Mouse (Mus musculus) limb, embryonic 14.5 days (tissue): ENCODE results near the gene Tdrd12. TPM values are rescaled to one million over a fixed set of nuclear protein-coding genes. Genes with fewer than 3 reads are reported as not detected.

Experiments
- ATAC-seq: fragments of 200-750 bp; cut with Nextera tagmentation; 2 replicates; pipeline ENCODE4 v1.8.0; 2017; ENCODE audit warnings: low read depth, moderate number of reproducible peaks, moderate TSS enrichment; ENCODE audit not compliant: low FRiP score
- DNase-seq: peaks from one replicate; pipeline ENCODE4 v3.0.0-alpha.2; 2015; ENCODE audit warnings: low spot score
- H3K27ac ChIP-seq: fragments of 300-500 bp; sonication (generic); replicated peaks from 2 replicates; pipeline ENCODE4 v1.5.1; 2014; ENCODE audit warnings: low read depth, mild to moderate bottlenecking, low read length, moderate library complexity, mixed read lengths
- H3K27me3 ChIP-seq: fragments of 300-500 bp; sonication (generic); 2 replicates; pipeline ENCODE4 v1.6.1; 2014; ENCODE audit warnings: low read length, mixed read lengths; ENCODE audit not compliant: control insufficient read depth, insufficient read depth
- H3K36me3 ChIP-seq: fragments of 300-500 bp; sonication (generic); 2 replicates; pipeline ENCODE4 v1.6.1; 2014; ENCODE audit warnings: mild to moderate bottlenecking, low read length, moderate library complexity, mixed read lengths; ENCODE audit not compliant: control insufficient read depth, insufficient read depth
- H3K4me1 ChIP-seq: fragments of 300-500 bp; sonication (generic); 2 replicates; pipeline ENCODE4 v1.6.1; 2014; ENCODE audit warnings: antibody characterized with exemption, low read length, mixed read lengths; ENCODE audit not compliant: control insufficient read depth, insufficient read depth
- H3K4me2 ChIP-seq: fragments of 300-500 bp; sonication (generic); replicated peaks from 2 replicates; pipeline ENCODE4 v1.6.1; 2014; ENCODE audit warnings: low read depth, mild to moderate bottlenecking, low read length, moderate library complexity; ENCODE audit not compliant: severe bottlenecking
- H3K4me3 ChIP-seq: fragments of 300-500 bp; sonication (generic); replicated peaks from 2 replicates; pipeline ENCODE4 v1.5.1; 2014; ENCODE audit warnings: low read length
- H3K9ac ChIP-seq: fragments of 300-500 bp; sonication (generic); 2 replicates; pipeline ENCODE4 v1.6.1; 2014; ENCODE audit warnings: mild to moderate bottlenecking, low read depth, low read length, moderate library complexity; ENCODE audit not compliant: severe bottlenecking
- H3K9me3 ChIP-seq: fragments of 300-500 bp; sonication (generic); 2 replicates; pipeline ENCODE4 v1.6.1; 2016; ENCODE audit warnings: low read length; ENCODE audit not compliant: control insufficient read depth
- POLR2A ChIP-seq: fragments of 200-500 bp; IDR thresholded peaks from 2 replicates; pipeline ENCODE4 v1.8.0; 2012; ENCODE audit warnings: inconsistent platforms, mild to moderate bottlenecking, moderate library complexity, borderline replicate concordance; ENCODE audit not compliant: insufficient read depth, insufficient read length; ENCODE audit errors: extremely low read depth
- WGBS: fragments of 180-500 bp; shearing (Covaris S2); extraction: QIAGEN DNeasy Blood & Tissue Kit; methylation state at CpG from one replicate; pipeline ENCODE4 v1.1.7; 2014; 5-methylcytosine and 5-hydroxymethylcytosine counted together
- polyA plus RNA-seq, 2 experiments: library from polyadenylated mRNA; depleted of rRNA in 1 of 2; stranded (reverse) in 1 of 2; unstranded in 1 of 2; fragments of >200 nt; fragmentation: Nextera tagmentation in 1 of 2; extraction: Ambion mirVana in 1 of 2; gene quantifications; 2 replicates each; pipeline versions ENCODE4 v1.2.1 to v1.2.3; 2012 to 2014

Tdrd12 gene
- polyA plus RNA-seq (2012; rRNA removed) (0.14 and 0.63 TPM in 2 replicates), polyA plus RNA-seq (2014; fragmentation: Nextera tagmentation; extraction: Ambion mirVana) (0.26 and 0.55 TPM in 2 replicates)

- no peaks in the 10 kb centered on the region for H3K36me3 ChIP-seq
- H3K27me3 ChIP-seq, result no peaks in the 10 kb centered on the region
- no peaks in the 10 kb centered on the region for H3K9me3 ChIP-seq
- H3K4me2 ChIP-seq, result no peak within 1 kb of the TSS
- DNase-seq (no peak), ATAC-seq (no peak)
- 94% methylated on average over 16 of the region's 17 CpGs for WGBS
- no peak within 1 kb of the TSS for H3K27ac ChIP-seq
- H3K9ac ChIP-seq, result no peak within 1 kb of the TSS
- no peak for TF ChIP-seq POLR2A
- no peaks in the 10 kb centered on the region for H3K4me1 ChIP-seq
- no peak within 1 kb of the TSS for H3K4me3 ChIP-seq
Measured at GRCm38 (mm10) chr7:35537562-35537961, at the start of gene Tdrd12. Gene Tdrd12 (minus strand): TSS chr7:35537745.

DNA sequence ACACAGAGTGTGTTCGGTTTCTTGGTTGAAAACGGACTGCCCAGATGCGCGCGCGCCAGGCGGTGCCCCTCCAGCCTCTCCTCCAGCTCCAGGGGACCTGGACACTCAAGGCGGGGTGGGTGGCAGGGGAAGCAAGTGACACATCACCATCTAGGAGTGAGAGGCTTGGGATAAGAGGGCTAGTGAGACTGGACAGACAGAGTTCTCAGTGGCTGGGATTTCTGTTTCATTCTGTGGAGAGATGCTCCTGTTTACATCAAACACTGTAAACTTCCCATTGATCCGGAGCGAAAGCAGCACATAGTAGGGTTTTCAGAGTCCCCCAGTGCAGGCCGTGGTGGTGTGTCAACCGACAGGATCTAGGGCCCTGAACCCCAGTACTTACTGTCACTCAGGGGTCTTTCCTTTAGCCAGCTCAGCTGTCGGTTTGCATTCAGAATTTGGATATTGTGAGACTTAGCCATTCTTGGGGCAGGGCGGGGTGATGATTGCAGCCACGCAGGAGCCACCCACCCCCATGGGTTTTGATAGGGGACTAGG, 49.4 kb upstream of the Tdrd12 start:
- no peak for DNase-seq
- no peak for ATAC-seq
- Histone ChIP-seq H3K4me2 (peak overlapping the region; percentile 100), H3K4me1 (peaks cover 46% of the 10 kb centered on the region), H3K9ac (peak overlapping the region; percentile 85), H3K4me3 (peak overlapping the region; percentile 90), H3K9me3 (no peaks in the 10 kb centered on the region), H3K27me3 (peaks cover 31% of the 10 kb centered on the region), H3K36me3 (no peaks in the 10 kb centered on the region), H3K27ac (peak overlapping the region; percentile 74; the same call in 1 of the 2 replicates)
- WGBS, result 21% methylated on average over 15 of the region's 15 CpGs
- TF ChIP-seq POLR2A, result no peak

- Histone ChIP-seq H3K36me3 (no peaks in the 10 kb centered on the region), H3K4me2 (peak within 1 kb of the TSS; percentile 100), H3K9me3 (no peaks in the 10 kb centered on the region), H3K4me3 (peak within 1 kb of the TSS; percentile 90), H3K4me1 (peaks cover 39% of the 10 kb centered on the region), H3K9ac (peak within 1 kb of the TSS; percentile 85), H3K27ac (peak within 1 kb of the TSS; percentile 74), H3K27me3 (peaks cover 35% of the 10 kb centered on the region)
- WGBS, result under 1% methylated on average over 49 of the region's 49 CpGs
- TF ChIP-seq POLR2A, result peak; percentile 94; the same call in 1 of the 2 replicates
- ATAC-seq, result peak; percentile 94
- DNase-seq, result peak; percentile 98
Measured at GRCm38 (mm10) chr7:35586055-35586905, 48.7 kb upstream of the Tdrd12 start, which contains the start of gene Ankrd27. Gene Ankrd27 (plus strand): TSS chr7:35586244.

GRCm38 (mm10) chr7:35585191-35586054, 47.9 kb upstream of the Tdrd12 start, which contains the start of gene Rgs9bp:
Gene Rgs9bp (minus strand): TSS chr7:35585582.
- Histone ChIP-seq H3K27ac (peak within 1 kb of the TSS; percentile 74), H3K4me2 (peak within 1 kb of the TSS; percentile 100), H3K4me1 (peaks cover 36% of the 10 kb centered on the region), H3K4me3 (peak within 1 kb of the TSS; percentile 90), H3K36me3 (no peaks in the 10 kb centered on the region), H3K27me3 (peaks cover 35% of the 10 kb centered on the region), H3K9ac (peak within 1 kb of the TSS; percentile 85), H3K9me3 (no peaks in the 10 kb centered on the region)
- no peak for TF ChIP-seq POLR2A
- 0% methylated on average over 40 of the region's 45 CpGs for WGBS
- ATAC-seq (peak; percentile 79), DNase-seq (peak; percentile 67)

GRCm38 (mm10) chr7:35584786-35585190, 47.2 kb upstream of the Tdrd12 start:
- peaks cover 32% of the 10 kb centered on the region for H3K4me1 ChIP-seq
- under 1% methylated on average over 49 of the region's 50 CpGs for WGBS
- no peaks in the 10 kb centered on the region for H3K9me3 ChIP-seq
- no peaks in the 10 kb centered on the region for H3K36me3 ChIP-seq
- H3K27ac ChIP-seq, result no peak overlapping the region
- no peak for TF ChIP-seq POLR2A
- H3K9ac ChIP-seq, result peak overlapping the region; percentile 85
- no peak for ATAC-seq
- peak overlapping the region; percentile 100 for H3K4me2 ChIP-seq
- H3K4me3 ChIP-seq, result peak overlapping the region; percentile 90
- peaks cover 35% of the 10 kb centered on the region for H3K27me3 ChIP-seq
- DNase-seq, result no peak
